Mouse (Mus musculus): ENCODE results near the gene Rpap1.

The Rpap1 gene

GRCm38 (mm10) chr2:119799181-119799960, 12.0 kb upstream of the Rpap1 start:
- peak; percentile 50 for DNase-seq (ENCODE audit: low read depth, low spot score)

- peak; percentile 54 for DNase-seq (ENCODE audit: low read depth, low spot score)
Measured at GRCm38 (mm10) chr2:119798246-119798927, 11.1 kb upstream of the Rpap1 start.

- DNase-seq (ENCODE audit: low read depth, low spot score), result no peak
Measured at GRCm38 (mm10) chr2:119797279-119797783, 10.0 kb upstream of the Rpap1 start, which contains the start of gene Tyro3. Gene Tyro3, plus strand, starts transcription at chr2:119797733.

GRCm38 (mm10) chr2:119789996-119790395, 2.7 kb upstream of the Rpap1 start:
- no peak for DNase-seq (ENCODE audit: low read depth, low spot score)

GRCm38 (mm10) chr2:119767246-119767645, 20.1 kb downstream of the Rpap1 start:
- no peak for DNase-seq (ENCODE audit: low read depth, low spot score)

- no peak for DNase-seq (ENCODE audit: low read depth, low spot score)
Measured at GRCm38 (mm10) chr2:119763924-119764323, 23.4 kb downstream of the Rpap1 start.

- DNase-seq (ENCODE audit: low read depth, low spot score), result no peak
Measured at GRCm38 (mm10) chr2:119762276-119762675, 25.1 kb downstream of the Rpap1 start.

GRCm38 (mm10) chr2:119760251-119760650, 27.1 kb downstream of the Rpap1 start, which contains the start of gene Ltk:
Gene Ltk, minus strand, starts transcription at chr2:119760431.
- DNase-seq (ENCODE audit: low read depth, low spot score), result no peak

- DNase-seq (ENCODE audit: low read depth, low spot score), result no peak
Measured at GRCm38 (mm10) chr2:119758844-119759835, 28.2 kb downstream of the Rpap1 start.

GRCm38 (mm10) chr2:119758101-119758843, 29.1 kb downstream of the Rpap1 start:
- no peak for DNase-seq (ENCODE audit: low read depth, low spot score)

- DNase-seq (ENCODE audit: low read depth, low spot score), result no peak
Measured at GRCm38 (mm10) chr2:119757601-119758100, 29.7 kb downstream of the Rpap1 start.

- no peak for DNase-seq (ENCODE audit: low read depth, low spot score)
Measured at GRCm38 (mm10) chr2:119749260-119749659, 38.1 kb downstream of the Rpap1 start.

- DNase-seq (ENCODE audit: low read depth, low spot score), result no peak
Measured at GRCm38 (mm10) chr2:119747554-119747953, 39.8 kb downstream of the Rpap1 start.

GRCm38 (mm10) chr2:119745281-119745680, 42.1 kb downstream of the Rpap1 start:
- no peak for DNase-seq (ENCODE audit: low read depth, low spot score)

GRCm38 (mm10) chr2:119744163-119745111, 42.9 kb downstream of the Rpap1 start:
- DNase-seq (ENCODE audit: low read depth, low spot score), result no peak

GRCm38 (mm10) chr2:119743808-119744162, 43.6 kb downstream of the Rpap1 start:
- DNase-seq (ENCODE audit: low read depth, low spot score), result no peak

- DNase-seq (ENCODE audit: low read depth, low spot score), result no peak
Measured at GRCm38 (mm10) chr2:119743176-119743807, 44.0 kb downstream of the Rpap1 start.

GRCm38 (mm10) chr2:119742461-119743175, 44.7 kb downstream of the Rpap1 start:
- no peak for DNase-seq (ENCODE audit: low read depth, low spot score)
